Mouse (Mus musculus): ENCODE results near the gene Trim56.

DNA sequence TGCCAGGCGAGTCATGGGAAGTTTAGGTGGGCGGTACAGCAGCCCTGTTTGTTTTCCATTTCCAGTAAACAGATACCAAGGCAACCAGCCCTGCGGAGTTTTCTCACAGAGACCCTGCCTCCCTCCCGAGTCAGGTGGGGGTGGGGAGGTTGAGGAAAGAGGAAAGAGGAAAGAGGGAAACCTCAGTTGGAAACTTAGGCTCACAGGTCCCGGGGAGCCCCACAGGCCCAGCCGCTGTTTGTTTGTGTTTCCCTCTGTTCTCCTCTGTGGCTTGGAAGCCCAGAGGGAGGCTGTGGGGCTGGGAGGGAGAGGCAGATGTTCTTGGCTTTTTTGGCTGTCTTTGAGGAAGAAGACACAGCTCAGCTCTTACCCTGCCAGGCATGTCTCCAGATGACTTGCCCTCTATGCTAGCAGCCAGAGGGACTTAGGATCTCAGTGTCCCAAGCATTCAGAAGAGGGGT, 41.8 kb downstream of the Trim56 start:
- TF ChIP-seq CTCF (IDR thresholded peaks at IDR 0.05; ENCODE audit: control insufficient read depth, insufficient read depth, insufficient read length) (no peak), MYOG (IDR thresholded peaks at IDR 0.05; ENCODE audit: control insufficient read depth, extremely low read depth, insufficient read length) (no peak), CEBPB (IDR thresholded peaks at IDR 0.05; ENCODE audit: low read depth) (no peak)
